Mouse (Mus musculus): ENCODE results near the gene Tmx2. TPM values are rescaled to one million over a fixed set of nuclear protein-coding genes. Genes with fewer than 3 reads are reported as not detected.
"Not testable (repeated sequence)": the region's sequence is repeated elsewhere in the genome, so short reads cannot be mapped to it uniquely, and the experiment has no call there.

Gene Tmx2
- total RNA-seq (2012; rRNA removed), result 54.2 and 66.8 TPM in 2 replicates
- polyA plus RNA-seq (2012; ENCODE audit: insufficient read depth in 1 of 2, insufficient read length in 2 of 2, low read depth in 1 of 2, low replicate concordance in 2 of 2, missing spikeins in 1 of 2), result 10 to 100 TPM in 1 of 2 experiments, not detected in 1; 64.6 TPM

- peaks cover 2 to 31% of the 10 kb centered on the region in 2 experiments; a peak in 3 of 4 replicates for H3K36me3 ChIP-seq (ENCODE audit: control insufficient read depth in 1 of 2, insufficient read depth in 2 of 2, low read length in 2 of 2)
- H3K27ac ChIP-seq (ENCODE audit: control insufficient read depth, low read depth, low read length), result peak within 1 kb of the TSS; percentile 30; the same call in 1 of the 2 replicates
- DNase-seq (ENCODE audit: low read depth, low spot score), result peak; percentile 30
- peaks cover 13 to 14% of the 10 kb centered on the region in 2 experiments for H3K4me1 ChIP-seq (ENCODE audit: control insufficient read depth in 1 of 2, insufficient read depth in 2 of 2, low read length in 2 of 2)
- no peaks in the 10 kb centered on the region for H3K27me3 ChIP-seq (ENCODE audit: control insufficient read depth in 1 of 2, insufficient read depth in 2 of 2, low read length in 2 of 2)
- H3K9me3 ChIP-seq (replicated peaks; ENCODE audit: insufficient read depth, low read length), result no peaks in the 10 kb centered on the region
- peak within 1 kb of the TSS; percentile 70 to 92 for H3K4me3 ChIP-seq (ENCODE audit: control insufficient read depth in 1 of 2, insufficient read depth in 1 of 2, low read depth in 2 of 2, low read length in 2 of 2)
- peaks cover 26% of the 10 kb centered on the region for H3K79me2 ChIP-seq (ENCODE audit: control insufficient read depth, insufficient read depth, low read length, poor library complexity)
- TF ChIP-seq CHD2 (IDR thresholded peaks at IDR 0.05; ENCODE audit: low read length) (no peak), CHD1 (IDR thresholded peaks at IDR 0.05; ENCODE audit: low read depth, low read length) (no peak), SIN3A (IDR thresholded peaks at IDR 0.05; ENCODE audit: low read length) (no peak), HCFC1 (IDR thresholded peaks at IDR 0.05; ENCODE audit: low read depth, low read length) (no peak), MYB (IDR thresholded peaks at IDR 0.05; ENCODE audit: low read depth, low read length) (no peak), RCOR1 (IDR thresholded peaks at IDR 0.05; ENCODE audit: low read depth, low read length) (no peak), ETS1 (IDR thresholded peaks at IDR 0.05; ENCODE audit: low read depth, low read length) (no peak), MAZ (IDR thresholded peaks at IDR 0.05; ENCODE audit: low read depth, low read length) (no peak), MEF2A (IDR thresholded peaks at IDR 0.05; ENCODE audit: extremely low read depth, insufficient replicate concordance, low read depth, low read length, poor library complexity, severe bottlenecking) (no peak), USF2 (IDR thresholded peaks at IDR 0.05; ENCODE audit: borderline replicate concordance in 1 of 2, insufficient read depth in 1 of 2, low read depth in 1 of 2, low read length in 2 of 2) (no peak), CTCF (IDR thresholded peaks at IDR 0.05 in 2 of 3, conservative IDR thresholded peaks at IDR 0.05 in 1 of 3; ENCODE audit: control insufficient read depth in 1 of 3, insufficient read depth in 1 of 3, low read depth in 2 of 3, low read length in 3 of 3, poor library complexity in 1 of 3, severe bottlenecking in 1 of 3) (no peak), ZC3H11A (IDR thresholded peaks at IDR 0.05; ENCODE audit: low read depth, low read length) (no peak), TAL1 (IDR thresholded peaks at IDR 0.05; ENCODE audit: low read length) (no peak), ELF1 (IDR thresholded peaks at IDR 0.05; ENCODE audit: low read depth, low read length) (no peak), TCF12 (IDR thresholded peaks at IDR 0.05; ENCODE audit: low read depth, low read length) (no peak), JUND (IDR thresholded peaks at IDR 0.05; ENCODE audit: low read depth, low read length) (no peak)
- H3K9ac ChIP-seq (ENCODE audit: control insufficient read depth, low read depth, low read length, poor library complexity, severe bottlenecking), result peak within 1 kb of the TSS; percentile 82
Measured at GRCm38 (mm10) chr2:84679016-84679415, at the start of gene Tmx2. Tmx2 (minus strand) TSS chr2:84679140.

- not testable (repeated sequence) for H3K9me3 ChIP-seq (replicated peaks; ENCODE audit: insufficient read depth, low read length); H3K27ac ChIP-seq (ENCODE audit: control insufficient read depth, low read depth, low read length); H3K27me3 ChIP-seq (ENCODE audit: control insufficient read depth in 1 of 2, insufficient read depth in 2 of 2, low read length in 2 of 2); H3K9ac ChIP-seq (ENCODE audit: control insufficient read depth, low read depth, low read length, poor library complexity, severe bottlenecking); DNase-seq (ENCODE audit: low read depth, low spot score)
- Histone ChIP-seq H3K4me3 (ENCODE audit: control insufficient read depth in 1 of 2, insufficient read depth in 1 of 2, low read depth in 2 of 2, low read length in 2 of 2) (peak overlapping the region in 1 of 2 experiments; percentile 52; a peak in 2 of 4 replicates), H3K79me2 (ENCODE audit: control insufficient read depth, insufficient read depth, low read length, poor library complexity) (peaks cover 27% of the 10 kb centered on the region), H3K36me3 (ENCODE audit: control insufficient read depth in 1 of 2, insufficient read depth in 2 of 2, low read length in 2 of 2) (peaks cover 5 to 20% of the 10 kb centered on the region in 2 experiments; a peak in 3 of 4 replicates), H3K4me1 (ENCODE audit: control insufficient read depth in 1 of 2, insufficient read depth in 2 of 2, low read length in 2 of 2) (peaks cover 3 to 10% of the 10 kb centered on the region in 2 experiments)
Measured at GRCm38 (mm10) chr2:84728191-84728590, 49.3 kb upstream of the Tmx2 start.

All from MEL (cell line).